Mouse (Mus musculus): ENCODE results near the gene Cpt1a. TPM values are rescaled to one million over a fixed set of nuclear protein-coding genes. Genes with fewer than 3 reads are reported as not detected.
A peak's percentile ranks its signal among the peaks of the same experiment; 100 is the strongest.

Cpt1a gene
- total and polyA plus RNA-seq, 2 experiments = 162 to 182 TPM

GRCm38 (mm10) chr19:3289006-3289405, 33.1 kb upstream of the Cpt1a start:
- 23% methylated on average over 1 of the region's 1 CpGs for WGBS
- H3K36me3 ChIP-seq (ENCODE audit: control insufficient read depth, insufficient read depth, low read length) = peaks cover 3% of the 10 kb centered on the region; the same call in 1 of the 2 replicates
- DNase-seq (ENCODE audit: extremely low read depth, low read depth, low spot score) = peak; percentile 66
- H3K79me2 ChIP-seq (ENCODE audit: control insufficient read depth, insufficient read depth, low read length) = no peaks in the 10 kb centered on the region
- no peak overlapping the region for H3K9ac ChIP-seq (ENCODE audit: low read depth, low read length)
- H3K27me3 ChIP-seq (ENCODE audit: control insufficient read depth, insufficient read depth, low read length) = no peaks in the 10 kb centered on the region
- H3K27ac ChIP-seq (replicated peaks; ENCODE audit: insufficient read depth, low read depth, low read length) = no peak overlapping the region
- TF ChIP-seq CTCF (IDR thresholded peaks at IDR 0.05; ENCODE audit: low read depth, low read length) = no peak
- TF ChIP-seq POLR2A (IDR thresholded peaks at IDR 0.05; ENCODE audit: extremely low read depth, insufficient read depth, low read length) = no peak
- peaks cover 4% of the 10 kb centered on the region; the same call in 1 of the 2 replicates for H3K4me1 ChIP-seq (ENCODE audit: control insufficient read depth, insufficient read depth, low read length)
- no peak overlapping the region for H3K4me3 ChIP-seq (ENCODE audit: insufficient read depth, low read depth, low read length)

GRCm38 (mm10) chr19:3292028-3292427, 30.1 kb upstream of the Cpt1a start:
- peak; percentile 49 for DNase-seq (ENCODE audit: extremely low read depth, low read depth, low spot score)
- no peaks in the 10 kb centered on the region for H3K27me3 ChIP-seq (ENCODE audit: control insufficient read depth, insufficient read depth, low read length)
- no peaks in the 10 kb centered on the region for H3K79me2 ChIP-seq (ENCODE audit: control insufficient read depth, insufficient read depth, low read length)

DNA sequence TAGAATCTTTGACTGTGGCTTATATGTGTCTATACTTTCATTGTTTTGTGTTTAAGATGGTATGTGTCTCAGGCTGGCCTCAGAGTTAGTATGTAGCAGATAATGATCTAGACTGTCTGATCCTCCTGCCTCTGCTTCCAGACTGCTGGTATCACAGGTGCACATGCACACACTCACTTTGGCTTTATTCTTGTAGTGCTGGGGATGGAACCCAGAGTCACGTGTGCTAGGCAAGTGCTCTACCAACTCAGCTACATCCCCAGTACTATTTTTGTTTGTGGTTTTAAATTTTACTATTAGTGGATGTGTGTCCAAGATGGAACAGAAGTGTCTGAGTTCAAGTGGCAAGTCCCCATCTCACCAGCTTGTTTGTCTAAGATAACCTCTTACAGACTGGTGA, 29.1 kb upstream of the Cpt1a start:
- TF ChIP-seq POLR2A (IDR thresholded peaks at IDR 0.05; ENCODE audit: extremely low read depth, insufficient read depth, low read length) (no peak), CTCF (IDR thresholded peaks at IDR 0.05; ENCODE audit: low read depth, low read length) (no peak)
- no peak for DNase-seq (ENCODE audit: extremely low read depth, low read depth, low spot score)
- Histone ChIP-seq H3K9ac (ENCODE audit: low read depth, low read length) (no peak overlapping the region), H3K27ac (replicated peaks; ENCODE audit: insufficient read depth, low read depth, low read length) (no peak overlapping the region), H3K79me2 (ENCODE audit: control insufficient read depth, insufficient read depth, low read length) (no peaks in the 10 kb centered on the region), H3K27me3 (ENCODE audit: control insufficient read depth, insufficient read depth, low read length) (no peaks in the 10 kb centered on the region), H3K4me1 (ENCODE audit: control insufficient read depth, insufficient read depth, low read length) (peaks cover 4% of the 10 kb centered on the region; the same call in 1 of the 2 replicates), H3K4me3 (ENCODE audit: insufficient read depth, low read depth, low read length) (no peak overlapping the region), H3K36me3 (ENCODE audit: control insufficient read depth, insufficient read depth, low read length) (peaks cover 3% of the 10 kb centered on the region; the same call in 1 of the 2 replicates)
- WGBS = 30% methylated on average over 1 of the region's 1 CpGs

More at GRCm38 (mm10) chr19:3292028-3292427, 30.1 kb upstream of the Cpt1a start:
- Histone ChIP-seq H3K27ac (replicated peaks; ENCODE audit: insufficient read depth, low read depth, low read length) (no peak overlapping the region), H3K4me1 (ENCODE audit: control insufficient read depth, insufficient read depth, low read length) (peaks cover 4% of the 10 kb centered on the region; the same call in 1 of the 2 replicates), H3K4me3 (ENCODE audit: insufficient read depth, low read depth, low read length) (no peak overlapping the region), H3K36me3 (ENCODE audit: control insufficient read depth, insufficient read depth, low read length) (peaks cover 3% of the 10 kb centered on the region; the same call in 1 of the 2 replicates), H3K9ac (ENCODE audit: low read depth, low read length) (no peak overlapping the region)
- peak; percentile 96 for TF ChIP-seq CTCF (IDR thresholded peaks at IDR 0.05; ENCODE audit: low read depth, low read length)
- no peak for TF ChIP-seq POLR2A (IDR thresholded peaks at IDR 0.05; ENCODE audit: extremely low read depth, insufficient read depth, low read length)
- 67% methylated on average over 2 of the region's 2 CpGs for WGBS

GRCm38 (mm10) chr19:3295245-3295644, 26.9 kb upstream of the Cpt1a start:
- 81% methylated on average over 6 of the region's 6 CpGs for WGBS
- Histone ChIP-seq H3K4me3 (ENCODE audit: insufficient read depth, low read depth, low read length) (no peak overlapping the region), H3K36me3 (ENCODE audit: control insufficient read depth, insufficient read depth, low read length) (no peaks in the 10 kb centered on the region), H3K27ac (replicated peaks; ENCODE audit: insufficient read depth, low read depth, low read length) (no peak overlapping the region), H3K9ac (ENCODE audit: low read depth, low read length) (no peak overlapping the region), H3K79me2 (ENCODE audit: control insufficient read depth, insufficient read depth, low read length) (no peaks in the 10 kb centered on the region), H3K27me3 (ENCODE audit: control insufficient read depth, insufficient read depth, low read length) (no peaks in the 10 kb centered on the region), H3K4me1 (ENCODE audit: control insufficient read depth, insufficient read depth, low read length) (peaks cover 4% of the 10 kb centered on the region; the same call in 1 of the 2 replicates)
- no peak for DNase-seq (ENCODE audit: extremely low read depth, low read depth, low spot score)
- TF ChIP-seq POLR2A (IDR thresholded peaks at IDR 0.05; ENCODE audit: extremely low read depth, insufficient read depth, low read length) = no peak
- TF ChIP-seq CTCF (IDR thresholded peaks at IDR 0.05; ENCODE audit: low read depth, low read length) = no peak

GRCm38 (mm10) chr19:3297034-3297433, 25.1 kb upstream of the Cpt1a start:
- TF ChIP-seq CTCF (IDR thresholded peaks at IDR 0.05; ENCODE audit: low read depth, low read length) (no peak), POLR2A (IDR thresholded peaks at IDR 0.05; ENCODE audit: extremely low read depth, insufficient read depth, low read length) (no peak)
- Histone ChIP-seq H3K79me2 (ENCODE audit: control insufficient read depth, insufficient read depth, low read length) (no peaks in the 10 kb centered on the region), H3K27me3 (ENCODE audit: control insufficient read depth, insufficient read depth, low read length) (no peaks in the 10 kb centered on the region), H3K36me3 (ENCODE audit: control insufficient read depth, insufficient read depth, low read length) (no peaks in the 10 kb centered on the region), H3K27ac (replicated peaks; ENCODE audit: insufficient read depth, low read depth, low read length) (no peak overlapping the region), H3K9ac (ENCODE audit: low read depth, low read length) (no peak overlapping the region), H3K4me3 (ENCODE audit: insufficient read depth, low read depth, low read length) (no peak overlapping the region), H3K4me1 (ENCODE audit: control insufficient read depth, insufficient read depth, low read length) (peaks cover 4% of the 10 kb centered on the region; the same call in 1 of the 2 replicates)
- DNase-seq (ENCODE audit: extremely low read depth, low read depth, low spot score) = no peak

DNA sequence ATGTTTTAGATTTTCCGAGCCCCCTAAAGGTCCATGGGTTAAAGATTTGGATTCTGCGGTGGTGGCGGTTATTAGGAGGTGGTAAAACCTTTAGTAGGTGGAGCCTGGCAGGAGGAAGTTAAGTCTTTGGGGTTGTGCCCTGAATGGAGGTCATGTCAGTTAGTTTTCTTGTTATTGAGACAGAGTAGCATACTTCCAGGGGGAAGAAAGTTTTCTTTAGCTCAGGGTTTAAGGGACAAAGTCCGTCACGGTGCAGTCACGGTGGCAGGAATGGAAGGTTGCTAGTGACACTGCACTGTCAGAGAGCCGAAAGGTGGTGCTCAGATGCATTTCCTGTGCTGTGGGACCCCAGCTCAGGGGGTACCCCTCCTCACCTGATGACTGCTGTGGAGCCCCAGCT, 24.4 kb upstream of the Cpt1a start:
- DNase-seq (ENCODE audit: extremely low read depth, low read depth, low spot score) = no peak
- H3K36me3 ChIP-seq (ENCODE audit: control insufficient read depth, insufficient read depth, low read length) = no peaks in the 10 kb centered on the region
- peaks cover 4% of the 10 kb centered on the region; the same call in 1 of the 2 replicates for H3K4me1 ChIP-seq (ENCODE audit: control insufficient read depth, insufficient read depth, low read length)
- H3K27ac ChIP-seq (replicated peaks; ENCODE audit: insufficient read depth, low read depth, low read length) = no peak overlapping the region
- H3K27me3 ChIP-seq (ENCODE audit: control insufficient read depth, insufficient read depth, low read length) = no peaks in the 10 kb centered on the region
- H3K4me3 ChIP-seq (ENCODE audit: insufficient read depth, low read depth, low read length) = no peak overlapping the region
- WGBS = 83% methylated on average over 7 of the region's 7 CpGs
- TF ChIP-seq CTCF (IDR thresholded peaks at IDR 0.05; ENCODE audit: low read depth, low read length) (no peak), POLR2A (IDR thresholded peaks at IDR 0.05; ENCODE audit: extremely low read depth, insufficient read depth, low read length) (no peak)
- H3K9ac ChIP-seq (ENCODE audit: low read depth, low read length) = no peak overlapping the region
- H3K79me2 ChIP-seq (ENCODE audit: control insufficient read depth, insufficient read depth, low read length) = no peaks in the 10 kb centered on the region
